Mouse (Mus musculus) MEL (cell line): Measurements from ENCODE around the gene D5Ertd579e. TPM values are rescaled to one million over a fixed set of nuclear protein-coding genes. Genes with fewer than 3 reads are reported as not detected.

Experiments
- DNase-seq: peaks from one replicate; pipeline ENCODE4 v3.0.0; 2011; ENCODE audit warnings: low read depth, low spot score
- H3K27ac ChIP-seq: 2 replicates; pipeline ENCODE4 v1.5.1; 2012; ENCODE audit warnings: low read depth, mild to moderate bottlenecking, control low read depth, low read length, moderate library complexity; ENCODE audit not compliant: control insufficient read depth
- H3K27me3 ChIP-seq, 2 experiments: fragments of 150-350 bp in 1 of 2; sonication (generic) in 1 of 2; 2 replicates each; pipeline ENCODE4 v1.6.1; 2012; ENCODE audit warnings: low read length in 2 of 2, mild to moderate bottlenecking in 2 of 2, improper control_type of control experiment in 1 of 2, moderate library complexity in 1 of 2; ENCODE audit not compliant: insufficient read depth in 2 of 2, control insufficient read depth in 1 of 2
- H3K36me3 ChIP-seq, 2 experiments: 2 replicates each; pipeline ENCODE4 v1.6.1; 2012 to 2014; ENCODE audit warnings: low read length in 2 of 2, improper control_type of control experiment in 1 of 2, inconsistent platforms in 1 of 2, mild to moderate bottlenecking in 1 of 2; ENCODE audit not compliant: insufficient read depth in 2 of 2, control insufficient read depth in 1 of 2
- H3K4me1 ChIP-seq, 2 experiments: fragments of 150-350 bp in 1 of 2; sonication (generic) in 1 of 2; 2 replicates each; pipeline ENCODE4 v1.6.1; 2012; ENCODE audit warnings: low read length in 2 of 2, improper control_type of control experiment in 1 of 2, mild to moderate bottlenecking in 1 of 2; ENCODE audit not compliant: insufficient read depth in 2 of 2, control insufficient read depth in 1 of 2
- H3K4me3 ChIP-seq, 2 experiments: fragments of 150-350 bp in 1 of 2; sonication (generic) in 1 of 2; 2 replicates each; pipeline ENCODE4 v1.5.1; 2012; ENCODE audit warnings: low read depth in 2 of 2, low read length in 2 of 2, mild to moderate bottlenecking in 2 of 2, moderate library complexity in 2 of 2, control low read depth in 1 of 2, improper control_type of control experiment in 1 of 2; ENCODE audit not compliant: control insufficient read depth in 1 of 2, insufficient read depth in 1 of 2
- H3K79me2 ChIP-seq: 2 replicates; pipeline ENCODE4 v1.6.1; 2012; ENCODE audit warnings: mild to moderate bottlenecking, low read length, moderate library complexity; ENCODE audit not compliant: control insufficient read depth, poor library complexity, insufficient read depth
- H3K9ac ChIP-seq: 2 replicates; pipeline ENCODE4 v1.6.1; 2012; ENCODE audit warnings: low read depth, mild to moderate bottlenecking, control low read depth, low read length, moderate library complexity; ENCODE audit not compliant: control insufficient read depth, poor library complexity, severe bottlenecking
- H3K9me3 ChIP-seq: fragments of 150-350 bp; sonication (generic); replicated peaks from 2 replicates; pipeline ENCODE4 v1.6.1; 2012; ENCODE audit warnings: mild to moderate bottlenecking, low read length, improper control_type of control experiment, moderate library complexity; ENCODE audit not compliant: insufficient read depth
- BHLHE40 ChIP-seq: IDR thresholded peaks from 2 replicates; pipeline ENCODE4 v1.6.1; 2012; ENCODE audit warnings: low read depth, mild to moderate bottlenecking, inconsistent platforms, low read length, improper control_type of control experiment, borderline replicate concordance
- CHD2 ChIP-seq: IDR thresholded peaks from 2 replicates; pipeline ENCODE4 v1.6.1; 2011; ENCODE audit warnings: low read length, improper control_type of control experiment
- CTCF ChIP-seq, 3 experiments: IDR thresholded peaks in 2 of 3; conservative IDR thresholded peaks in 1 of 3; 2 replicates each; pipeline ENCODE4 v1.5.1; 2011 to 2012; ENCODE audit warnings: low read length in 3 of 3, low read depth in 2 of 3, mild to moderate bottlenecking in 2 of 3, improper control_type of control experiment in 1 of 3, inconsistent platforms in 1 of 3, mixed read lengths in 1 of 3, moderate library complexity in 1 of 3; ENCODE audit not compliant: control insufficient read depth in 1 of 3, insufficient read depth in 1 of 3, poor library complexity in 1 of 3, severe bottlenecking in 1 of 3
- E2F4 ChIP-seq: IDR thresholded peaks from 2 replicates; pipeline ENCODE4 v1.6.1; 2011; ENCODE audit warnings: low read depth, low read length, improper control_type of control experiment, borderline replicate concordance
- ELF1 ChIP-seq: IDR thresholded peaks from 2 replicates; pipeline ENCODE4 v1.6.1; 2014; ENCODE audit warnings: low read depth, mild to moderate bottlenecking, inconsistent platforms, low read length, improper control_type of control experiment, moderate library complexity
- EP300 ChIP-seq, 2 experiments: IDR thresholded peaks; 2 replicates each; pipeline ENCODE4 v1.6.1; 2011; ENCODE audit warnings: improper control_type of control experiment in 2 of 2, low read length in 2 of 2, low read depth in 1 of 2, mild to moderate bottlenecking in 1 of 2
- ETS1 ChIP-seq: IDR thresholded peaks from 2 replicates; pipeline ENCODE4 v1.6.1; 2012; ENCODE audit warnings: low read depth, mild to moderate bottlenecking, inconsistent platforms, low read length, improper control_type of control experiment, moderate library complexity
- GABPA ChIP-seq: IDR thresholded peaks from 2 replicates; pipeline ENCODE4 v1.6.1; 2012; ENCODE audit warnings: low read depth, mild to moderate bottlenecking, inconsistent platforms, low read length, improper control_type of control experiment, moderate library complexity
- GATA1 ChIP-seq: IDR thresholded peaks from 2 replicates; pipeline ENCODE4 v1.6.1; 2011; ENCODE audit warnings: low read depth, low read length, improper control_type of control experiment
- HCFC1 ChIP-seq: IDR thresholded peaks from 2 replicates; pipeline ENCODE4 v1.6.1; 2012; ENCODE audit warnings: low read depth, mild to moderate bottlenecking, inconsistent platforms, low read length, improper control_type of control experiment, moderate library complexity
- JUND ChIP-seq: IDR thresholded peaks from 2 replicates; pipeline ENCODE4 v1.6.1; 2011; ENCODE audit warnings: low read depth, mild to moderate bottlenecking, improper control_type of control experiment, low read length
- KAT2A ChIP-seq: conservative IDR thresholded peaks from 2 replicates; pipeline ENCODE4 v1.6.1; 2012; ENCODE audit warnings: low read depth, low read length, improper control_type of control experiment, inconsistent platforms
- MAFK ChIP-seq: IDR thresholded peaks from 2 replicates; pipeline ENCODE4 v1.6.1; 2011; ENCODE audit warnings: low read depth, mild to moderate bottlenecking, low read length, improper control_type of control experiment, borderline replicate concordance
- MAZ ChIP-seq: IDR thresholded peaks from 2 replicates; pipeline ENCODE4 v1.6.1; 2012; ENCODE audit warnings: low read depth, mild to moderate bottlenecking, inconsistent platforms, low read length, improper control_type of control experiment
- MEF2A ChIP-seq: IDR thresholded peaks from 2 replicates; pipeline ENCODE4 v1.6.1; 2014; ENCODE audit warnings: low read depth, mild to moderate bottlenecking, inconsistent platforms, low read length, improper control_type of control experiment; ENCODE audit not compliant: poor library complexity, insufficient replicate concordance, severe bottlenecking; ENCODE audit errors: extremely low read depth
- MXI1 ChIP-seq: IDR thresholded peaks from 2 replicates; pipeline ENCODE4 v1.6.1; 2011; ENCODE audit warnings: mild to moderate bottlenecking, low read depth, low read length, improper control_type of control experiment
- MYC ChIP-seq: IDR thresholded peaks from 2 replicates; pipeline ENCODE4 v1.6.1; 2011; ENCODE audit warnings: low read depth, mild to moderate bottlenecking, low read length, improper control_type of control experiment, moderate library complexity
- NELFE ChIP-seq: IDR thresholded peaks from 2 replicates; pipeline ENCODE4 v1.6.1; 2011; ENCODE audit warnings: low read depth, low read length, improper control_type of control experiment
- NRF1 ChIP-seq: IDR thresholded peaks from 2 replicates; pipeline ENCODE4 v1.6.1; 2014; ENCODE audit warnings: low read depth, mild to moderate bottlenecking, inconsistent platforms, low read length, improper control_type of control experiment, moderate library complexity; ENCODE audit not compliant: poor library complexity, insufficient read depth, severe bottlenecking
- POLR2AphosphoS2 ChIP-seq: IDR thresholded peaks from 2 replicates; pipeline ENCODE4 v1.6.1; 2011; ENCODE audit warnings: low read length, improper control_type of control experiment
- POLR2AphosphoS5 ChIP-seq: IDR thresholded peaks from 2 replicates; pipeline ENCODE4 v1.6.1; 2012; ENCODE audit warnings: low read depth, borderline replicate concordance, mild to moderate bottlenecking, inconsistent platforms, low read length, moderate library complexity, mixed read lengths
- RAD21 ChIP-seq: IDR thresholded peaks from 2 replicates; pipeline ENCODE4 v1.6.1; 2011; ENCODE audit warnings: mild to moderate bottlenecking, low read depth, low read length, improper control_type of control experiment
- RCOR1 ChIP-seq: IDR thresholded peaks from 2 replicates; pipeline ENCODE4 v1.6.1; 2012; ENCODE audit warnings: low read depth, mild to moderate bottlenecking, inconsistent platforms, low read length, improper control_type of control experiment
- SIN3A ChIP-seq: IDR thresholded peaks from 2 replicates; pipeline ENCODE4 v1.6.1; 2012; ENCODE audit warnings: low read length, improper control_type of control experiment, inconsistent platforms
- TAL1 ChIP-seq: IDR thresholded peaks from 2 replicates; pipeline ENCODE4 v1.6.1; 2012; ENCODE audit warnings: mild to moderate bottlenecking, inconsistent platforms, low read length, moderate library complexity, mixed read lengths
- TBP ChIP-seq: IDR thresholded peaks from 2 replicates; pipeline ENCODE4 v1.8.0; 2011; ENCODE audit warnings: low read depth, low read length, improper control_type of control experiment
- USF1 ChIP-seq: IDR thresholded peaks from 2 replicates; pipeline ENCODE4 v1.6.1; 2014; ENCODE audit warnings: low read depth, mild to moderate bottlenecking, inconsistent platforms, low read length, improper control_type of control experiment, moderate library complexity
- USF2 ChIP-seq, 2 experiments: IDR thresholded peaks; 2 replicates each; pipeline ENCODE4 v1.6.1; 2011 to 2012; ENCODE audit warnings: improper control_type of control experiment in 2 of 2, low read length in 2 of 2, borderline replicate concordance in 1 of 2, inconsistent platforms in 1 of 2, low read depth in 1 of 2, mild to moderate bottlenecking in 1 of 2; ENCODE audit not compliant: insufficient read depth in 1 of 2
- ZC3H11A ChIP-seq: IDR thresholded peaks from 2 replicates; pipeline ENCODE4 v1.6.1; 2012; ENCODE audit warnings: low read depth, mild to moderate bottlenecking, inconsistent platforms, low read length, improper control_type of control experiment
- ZKSCAN1 ChIP-seq: IDR thresholded peaks from 2 replicates; pipeline ENCODE4 v1.6.1; 2012; ENCODE audit warnings: low read depth, mild to moderate bottlenecking, inconsistent platforms, low read length, improper control_type of control experiment, moderate library complexity
- ZMIZ1 ChIP-seq: IDR thresholded peaks from 2 replicates; pipeline ENCODE4 v1.6.1; 2012; ENCODE audit warnings: low read depth, mild to moderate bottlenecking, inconsistent platforms, low read length, improper control_type of control experiment, moderate library complexity
- ZNF384 ChIP-seq: IDR thresholded peaks from 2 replicates; pipeline ENCODE4 v1.6.1; 2012; ENCODE audit warnings: low read depth, mild to moderate bottlenecking, inconsistent platforms, low read length, improper control_type of control experiment
- polyA plus RNA-seq, 2 experiments: library from polyadenylated mRNA; stranded (reverse) in 1 of 2; unstranded in 1 of 2; fragments of >175 nt in 1 of 2; fragments of >200 nt in 1 of 2; gene quantifications; 2 replicates each; pipeline versions ENCODE4 v1.2.1 to v1.2.4; 2012; ENCODE audit warnings: low replicate concordance in 2 of 2, low read depth in 1 of 2; ENCODE audit not compliant: insufficient read length in 2 of 2, insufficient read depth in 1 of 2, missing spikeins in 1 of 2
- total RNA-seq: library from RNA; depleted of rRNA; stranded (reverse); fragments of 300-350 nt; gene quantifications from 2 replicates; pipeline ENCODE4 v1.2.3, GENCODE M21; 2012

Gene D5Ertd579e
- total and polyA plus RNA-seq, 3 experiments: 15.9 to 31.1 TPM; not detected in 1

- Histone ChIP-seq H3K27me3 (no peaks in the 10 kb centered on the region), H3K9ac (peak overlapping the region; percentile 29), H3K36me3 (peaks cover 0 to 18% of the 10 kb centered on the region in 2 experiments; a peak in 2 of 4 replicates), H3K9me3 (no peaks in the 10 kb centered on the region), H3K27ac (peak overlapping the region; percentile 13; the same call in 1 of the 2 replicates), H3K79me2 (peaks cover under 1% of the 10 kb centered on the region; the same call in 1 of the 2 replicates), H3K4me3 (peak overlapping the region; percentile 4 to 31), H3K4me1 (peaks cover 14 to 31% of the 10 kb centered on the region in 2 experiments)
- peak; percentile 46 for DNase-seq
- TF ChIP-seq USF1 (no peak), TAL1 (no peak), MXI1 (no peak; the same call in 1 of the 2 replicates), ZNF384 (no peak), SIN3A (no peak), ZKSCAN1 (no peak), NRF1 (no peak), KAT2A (no peak), ETS1 (peak; percentile 67), ZC3H11A (no peak), CTCF (IDR thresholded peaks at IDR 0.05 in 2 of 3, conservative IDR thresholded peaks at IDR 0.05 in 1 of 3; ENCODE audit: control insufficient read depth in 1 of 3, insufficient read depth in 1 of 3, low read depth in 2 of 3, low read length in 3 of 3, poor library complexity in 1 of 3, severe bottlenecking in 1 of 3) (no peak), CHD2 (no peak), GATA1 (peak; percentile 66), E2F4 (no peak), USF2 (IDR thresholded peaks at IDR 0.05; ENCODE audit: borderline replicate concordance in 1 of 2, insufficient read depth in 1 of 2, low read depth in 1 of 2, low read length in 2 of 2) (no peak), POLR2AphosphoS2 (no peak), MAZ (no peak), POLR2AphosphoS5 (no peak), ELF1 (no peak), NELFE (no peak), RAD21 (no peak), JUND (no peak), EP300 (IDR thresholded peaks at IDR 0.05; ENCODE audit: low read depth in 1 of 2, low read length in 2 of 2) (peak in 1 of 2 experiments; percentile 46; a peak in 1 of 4 replicates), MAFK (no peak), MEF2A (no peak), RCOR1 (no peak), GABPA (no peak), MYC (no peak), HCFC1 (no peak), BHLHE40 (no peak), ZMIZ1 (no peak), TBP (0 out of 2 replicates have a peak, but pooled peaks have one; percentile 33)
Observed at GRCm38 (mm10) chr5:36700939-36701620, 5.3 kb upstream of the D5Ertd579e start.
